Mouse (Mus musculus) kidney, postnatal 0 days (tissue): ENCODE data around the gene Maea. TPM values are rescaled to one million over a fixed set of nuclear protein-coding genes. Genes with fewer than 3 reads are reported as not detected.

ENCODE experiments used
- ATAC-seq: fragments of 200-750 bp; cut with Nextera tagmentation; replicated peaks from 2 replicates; pipeline ENCODE4 v1.8.0; 2017; ENCODE audit warnings: low read depth, moderate number of reproducible peaks, moderate TSS enrichment, moderate library complexity; ENCODE audit not compliant: low FRiP score
- DNase-seq: peaks from one replicate; pipeline ENCODE4 v3.0.0-alpha.2; 2016; ENCODE audit warnings: low spot score
- H3K27ac ChIP-seq: fragments of 300-500 bp; sonication (generic); 2 replicates; pipeline ENCODE4 v1.5.1; 2014; ENCODE audit warnings: mild to moderate bottlenecking
- H3K27me3 ChIP-seq: fragments of 300-500 bp; sonication (generic); 2 replicates; pipeline ENCODE4 v1.6.1; 2014; ENCODE audit warnings: low read length, mixed read lengths; ENCODE audit not compliant: insufficient read depth
- H3K36me3 ChIP-seq: fragments of 300-500 bp; sonication (generic); 2 replicates; pipeline ENCODE4 v1.6.1; 2014; ENCODE audit warnings: low read length, mixed read lengths; ENCODE audit not compliant: insufficient read depth
- H3K4me1 ChIP-seq: fragments of 300-500 bp; sonication (generic); replicated peaks from 2 replicates; pipeline ENCODE4 v1.6.1; 2014; ENCODE audit warnings: antibody characterized with exemption, low read length, mixed read lengths; ENCODE audit not compliant: insufficient read depth
- H3K4me2 ChIP-seq: fragments of 300-500 bp; sonication (generic); 2 replicates; pipeline ENCODE4 v1.6.1; 2014; ENCODE audit warnings: mild to moderate bottlenecking, low read length, moderate library complexity, mixed read lengths
- H3K4me3 ChIP-seq: fragments of 300-500 bp; sonication (generic); replicated peaks from 2 replicates; pipeline ENCODE4 v1.5.1; 2014; ENCODE audit warnings: low read depth, low read length
- H3K9ac ChIP-seq: fragments of 300-500 bp; sonication (generic); 2 replicates; pipeline ENCODE4 v1.6.1; 2014; ENCODE audit warnings: low read depth, low read length
- H3K9me3 ChIP-seq: fragments of 300-500 bp; sonication (generic); replicated peaks from 2 replicates; pipeline ENCODE4 v1.6.1; 2016; ENCODE audit warnings: low read length, inconsistent platforms, mixed read lengths
- CTCF ChIP-seq: IDR thresholded peaks from 2 replicates; pipeline ENCODE4 v1.5.1; 2016; ENCODE audit warnings: antibody characterized with exemption, low read depth, mild to moderate bottlenecking, moderate library complexity
- WGBS: fragments of 180-500 bp; shearing (Covaris S2); extraction: QIAGEN DNeasy Blood & Tissue Kit; methylation state at CpG from one replicate; pipeline ENCODE4 v1.1.7; 2014; 5-methylcytosine and 5-hydroxymethylcytosine counted together
- polyA plus RNA-seq: library from polyadenylated mRNA; unstranded; fragments of >200 nt; fragmentation: Nextera tagmentation; extraction: Ambion mirVana; gene quantifications from 2 replicates; pipeline ENCODE4 v1.2.1, GENCODE M21; 2015

Maea gene
- polyA plus RNA-seq, 1 experiment from 2014 or later = 125 TPM

DNA sequence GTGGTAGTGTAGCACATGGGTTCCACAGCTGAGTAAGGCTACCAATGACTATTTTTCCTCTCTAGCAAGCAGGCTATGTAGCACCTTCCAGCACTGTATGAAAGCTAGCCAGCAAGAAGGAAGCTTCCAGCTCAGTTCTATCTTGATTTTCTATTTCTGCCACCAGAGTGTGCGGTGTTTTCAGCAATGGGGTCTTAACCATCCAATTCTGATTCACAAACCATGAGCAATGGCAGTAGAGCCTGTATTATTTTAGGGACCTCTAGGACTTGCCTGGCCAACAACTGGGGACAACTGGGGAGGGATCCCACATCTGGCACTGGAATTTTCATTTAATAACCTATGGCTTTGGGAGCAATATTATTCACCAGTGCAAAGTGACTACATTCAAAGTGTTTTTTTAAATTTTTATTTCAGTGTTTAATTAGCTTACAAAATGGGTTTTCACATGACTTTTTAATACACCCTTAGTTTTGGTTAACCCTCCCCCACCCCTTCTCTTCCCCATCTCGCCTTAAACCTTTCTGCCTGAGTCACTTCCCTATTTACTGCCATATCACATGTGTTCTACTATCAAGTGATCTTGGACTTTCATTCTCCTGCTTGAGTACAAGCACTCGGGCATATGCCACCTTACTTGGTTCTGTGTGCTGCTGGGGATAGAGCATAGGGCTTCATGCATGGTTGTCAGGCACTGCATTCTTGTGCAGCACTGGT, 16.4 kb downstream of the Maea start:
- Histone ChIP-seq H3K27ac (no peak overlapping the region), H3K4me3 (no peak overlapping the region), H3K4me2 (no peak overlapping the region), H3K9me3 (no peaks in the 10 kb centered on the region), H3K4me1 (peaks cover 9% of the 10 kb centered on the region; the same call in 1 of the 2 replicates), H3K27me3 (no peaks in the 10 kb centered on the region), H3K9ac (no peak overlapping the region), H3K36me3 (no peaks in the 10 kb centered on the region)
- 72% methylated on average over 3 of the region's 3 CpGs for WGBS
- DNase-seq = peak; percentile 9
- TF ChIP-seq CTCF = no peak
- no peak for ATAC-seq

GRCm38 (mm10) chr5:33352273-33352645, 16.9 kb downstream of the Maea start:
- Histone ChIP-seq H3K9me3 (no peaks in the 10 kb centered on the region), H3K4me1 (peaks cover 9% of the 10 kb centered on the region; the same call in 1 of the 2 replicates), H3K36me3 (no peaks in the 10 kb centered on the region), H3K9ac (no peak overlapping the region), H3K27me3 (no peaks in the 10 kb centered on the region), H3K27ac (no peak overlapping the region), H3K4me3 (no peak overlapping the region), H3K4me2 (no peak overlapping the region)
- TF ChIP-seq CTCF = no peak
- 49% methylated on average over 8 of the region's 8 CpGs for WGBS
- ATAC-seq = no peak
- no peak for DNase-seq

- Histone ChIP-seq H3K4me1 (peaks cover 9% of the 10 kb centered on the region; the same call in 1 of the 2 replicates), H3K4me2 (no peak overlapping the region), H3K9ac (no peak overlapping the region), H3K36me3 (no peaks in the 10 kb centered on the region), H3K9me3 (no peaks in the 10 kb centered on the region), H3K27me3 (no peaks in the 10 kb centered on the region), H3K27ac (no peak overlapping the region), H3K4me3 (no peak overlapping the region)
- no peak for TF ChIP-seq CTCF
- WGBS = 75% methylated on average over 3 of the region's 3 CpGs
- no peak for DNase-seq
- ATAC-seq = no peak
Observed at GRCm38 (mm10) chr5:33353011-33353410, 17.7 kb downstream of the Maea start.

- no peak for DNase-seq
- 97% methylated on average over 1 of the region's 1 CpGs for WGBS
- ATAC-seq = no peak
- Histone ChIP-seq H3K4me1 (0 out of 2 replicates have a peak, but pooled peaks cover 4% of the 10 kb centered on the region), H3K36me3 (peaks cover 23% of the 10 kb centered on the region), H3K4me2 (no peak overlapping the region), H3K4me3 (no peak overlapping the region), H3K9ac (no peak overlapping the region), H3K9me3 (no peaks in the 10 kb centered on the region), H3K27ac (no peak overlapping the region), H3K27me3 (no peaks in the 10 kb centered on the region)
- TF ChIP-seq CTCF = no peak
Observed at GRCm38 (mm10) chr5:33357494-33357893, 22.2 kb downstream of the Maea start.

GRCm38 (mm10) chr5:33358467-33358866, 23.2 kb downstream of the Maea start:
- WGBS = 93% methylated on average over 4 of the region's 4 CpGs
- no peak overlapping the region for H3K9ac ChIP-seq
- ATAC-seq (no peak), DNase-seq (no peak)
- peaks cover 28% of the 10 kb centered on the region for H3K36me3 ChIP-seq
- no peak overlapping the region for H3K4me3 ChIP-seq
- H3K27ac ChIP-seq = no peak overlapping the region
- TF ChIP-seq CTCF = no peak
- H3K4me2 ChIP-seq = no peak overlapping the region
- H3K4me1 ChIP-seq = no peaks in the 10 kb centered on the region
- H3K9me3 ChIP-seq = no peaks in the 10 kb centered on the region
- no peaks in the 10 kb centered on the region for H3K27me3 ChIP-seq

DNA sequence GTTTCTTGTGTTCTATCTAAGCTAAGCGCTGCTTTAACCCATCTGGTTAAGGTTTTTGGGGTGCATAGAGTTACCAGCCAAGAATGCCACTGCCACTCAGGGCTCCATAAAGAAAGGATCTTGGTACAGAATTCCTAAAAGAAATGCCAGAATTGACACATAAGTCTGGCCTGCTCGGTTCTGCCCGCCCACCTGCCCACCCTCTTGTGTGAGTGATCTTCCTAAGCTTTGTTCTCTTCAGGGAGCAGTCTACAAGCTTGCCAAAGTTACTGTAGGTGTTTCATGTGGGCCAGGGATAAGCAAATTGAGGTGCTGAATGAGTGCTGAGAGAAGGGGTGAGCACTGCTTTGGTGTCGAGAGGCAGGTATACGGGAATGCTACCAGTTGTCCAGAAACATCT, 28.0 kb downstream of the Maea start:
- Histone ChIP-seq H3K4me3 (no peak overlapping the region), H3K27ac (no peak overlapping the region), H3K9me3 (no peaks in the 10 kb centered on the region), H3K27me3 (no peaks in the 10 kb centered on the region), H3K4me2 (no peak overlapping the region), H3K36me3 (peaks cover 61% of the 10 kb centered on the region), H3K9ac (no peak overlapping the region), H3K4me1 (no peaks in the 10 kb centered on the region)
- TF ChIP-seq CTCF = no peak
- no peak for ATAC-seq
- WGBS = 91% methylated on average over 5 of the region's 5 CpGs
- DNase-seq = no peak

DNA sequence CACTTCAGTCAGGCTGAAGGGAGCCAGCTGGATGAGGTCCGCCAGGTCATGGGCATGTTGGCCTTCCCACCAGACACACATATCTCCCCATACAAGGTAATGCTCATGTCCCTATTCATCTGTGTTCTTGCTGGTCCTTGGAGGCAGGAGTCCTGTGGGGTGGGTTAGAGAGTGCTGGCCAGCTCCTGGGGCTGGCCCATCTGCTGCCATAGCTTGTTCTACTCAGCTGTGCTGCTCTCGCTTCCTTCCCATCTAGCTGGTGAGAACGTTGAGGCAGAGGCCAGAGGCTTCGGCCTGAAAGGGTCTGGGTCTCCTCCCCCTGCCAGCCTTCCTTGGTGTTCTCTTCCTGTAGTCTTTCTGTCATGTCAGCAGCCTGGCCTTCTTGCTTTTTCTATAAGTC, 33.3 kb downstream of the Maea start:
- H3K9ac ChIP-seq = no peak overlapping the region
- no peaks in the 10 kb centered on the region for H3K4me1 ChIP-seq
- 88% methylated on average over 4 of the region's 4 CpGs for WGBS
- H3K27me3 ChIP-seq = no peaks in the 10 kb centered on the region
- ATAC-seq (no peak), DNase-seq (no peak)
- H3K4me2 ChIP-seq = no peak overlapping the region
- TF ChIP-seq CTCF = no peak
- peaks cover 69% of the 10 kb centered on the region for H3K36me3 ChIP-seq
- H3K4me3 ChIP-seq = no peak overlapping the region
- H3K9me3 ChIP-seq = no peaks in the 10 kb centered on the region
- H3K27ac ChIP-seq = no peak overlapping the region
